Mouse (Mus musculus) left cerebral cortex, adult 9 months (tissue): ENCODE measurements around the gene Cyren.
A peak's percentile ranks its signal among the peaks of the same experiment; 100 is the strongest.

Experiments used
- DNase-seq, 2 experiments: peaks; one replicate each; pipeline ENCODE4 v3.0.0; 2022; ENCODE audit warnings: low spot score in 2 of 2

Gene Cyren

GRCm38 (mm10) chr6:34900990-34901389, 23.1 kb upstream of the Cyren start:
- DNase-seq, result no peak

- DNase-seq, result no peak
These were observed 21.3 kb upstream of the Cyren start for GRCm38 (mm10) chr6:34899127-34899526.

- no peak for DNase-seq
These were observed 18.4 kb upstream of the Cyren start for GRCm38 (mm10) chr6:34896168-34896780.

- no peak for DNase-seq
These were observed 17.7 kb upstream of the Cyren start for GRCm38 (mm10) chr6:34895569-34895968.

- no peak for DNase-seq
These were observed 11.3 kb upstream of the Cyren start for GRCm38 (mm10) chr6:34889185-34889584.

- DNase-seq, result no peak
These were observed 9.4 kb upstream of the Cyren start for GRCm38 (mm10) chr6:34887131-34887850.

GRCm38 (mm10) chr6:34884724-34885123, 6.9 kb upstream of the Cyren start:
- DNase-seq, result no peak

GRCm38 (mm10) chr6:34879911-34880475, 2.1 kb upstream of the Cyren start:
- DNase-seq, result peak in 1 of 2 experiments; percentile 66

GRCm38 (mm10) chr6:34879101-34879740, 1.4 kb upstream of the Cyren start:
- no peak for DNase-seq

GRCm38 (mm10) chr6:34876835-34877156, 1.1 kb downstream of the Cyren start:
- DNase-seq, result no peak

GRCm38 (mm10) chr6:34875966-34876834, 1.7 kb downstream of the Cyren start:
- no peak for DNase-seq

GRCm38 (mm10) chr6:34875268-34875761, 2.5 kb downstream of the Cyren start:
- DNase-seq, result no peak

GRCm38 (mm10) chr6:34874101-34874921, 3.5 kb downstream of the Cyren start:
- no peak for DNase-seq

GRCm38 (mm10) chr6:34872871-34873270, 5.0 kb downstream of the Cyren start:
- DNase-seq, result no peak

GRCm38 (mm10) chr6:34871929-34872328, 5.9 kb downstream of the Cyren start:
- no peak for DNase-seq

- DNase-seq, result no peak
These were observed 7.1 kb downstream of the Cyren start for GRCm38 (mm10) chr6:34870724-34871123.

GRCm38 (mm10) chr6:34870136-34870535, 7.7 kb downstream of the Cyren start:
- DNase-seq, result no peak

GRCm38 (mm10) chr6:34869225-34869915, 8.5 kb downstream of the Cyren start:
- DNase-seq, result no peak

GRCm38 (mm10) chr6:34868507-34869217, 9.2 kb downstream of the Cyren start:
- no peak for DNase-seq

GRCm38 (mm10) chr6:34867995-34868350, 9.9 kb downstream of the Cyren start:
- DNase-seq, result no peak
